Mouse (Mus musculus) retina, adult 2 months (tissue): ENCODE results near the gene Aes.

Experiments
- DNase-seq: peaks from one replicate; pipeline ENCODE4 v3.0.0-alpha.2; 2012; ENCODE audit warnings: low read depth, low spot score

The Aes gene

DNA sequence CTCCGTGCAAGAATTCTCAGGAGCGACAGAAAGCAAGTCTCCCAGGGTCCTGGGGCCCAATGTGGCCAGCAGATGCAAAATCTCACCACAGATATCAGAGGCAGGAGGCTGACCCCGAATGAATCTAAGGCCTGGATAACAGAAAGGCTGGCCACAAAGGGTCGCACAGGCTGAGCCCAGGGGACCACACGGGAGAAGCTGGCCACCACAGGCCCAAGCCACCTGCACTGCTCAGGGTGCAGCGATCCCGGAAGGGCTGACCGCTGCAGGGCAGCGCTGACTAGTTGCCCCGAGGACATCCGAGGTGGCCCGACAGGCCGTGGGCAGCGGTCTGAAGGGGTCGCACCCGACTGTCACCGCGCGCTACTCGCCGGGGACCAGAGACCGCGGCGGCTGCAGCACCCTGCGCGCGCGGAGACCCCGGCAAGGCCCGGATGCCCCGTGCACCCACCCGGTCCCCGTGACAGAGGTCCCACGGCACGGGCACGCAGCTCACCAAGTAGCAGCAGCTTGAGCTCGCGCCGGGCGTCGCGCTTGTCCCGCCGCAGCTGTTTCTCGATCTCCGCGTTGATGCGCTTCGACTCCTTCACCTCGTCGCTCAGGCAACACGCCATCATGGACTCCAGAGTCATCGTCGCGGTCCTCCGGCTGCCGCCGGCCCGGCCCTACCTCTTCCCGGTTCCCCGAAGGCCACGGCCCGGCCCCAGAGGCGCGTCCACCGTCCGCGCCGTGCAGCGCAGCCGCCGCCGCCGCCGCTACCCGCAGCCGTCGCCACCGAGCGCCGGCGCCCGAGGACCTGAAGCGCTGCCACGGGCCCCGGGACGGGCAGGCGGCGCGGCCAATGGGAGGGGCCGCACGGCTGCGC, 14.8 kb upstream of the Aes start:
- DNase-seq, result no peak

GRCm38 (mm10) chr10:81545161-81545747, 14.0 kb upstream of the Aes start, which contains the start of gene Gna11:
Gna11 (minus strand) TSS chr10:81545190.
- peak; percentile 96 for DNase-seq

DNA sequence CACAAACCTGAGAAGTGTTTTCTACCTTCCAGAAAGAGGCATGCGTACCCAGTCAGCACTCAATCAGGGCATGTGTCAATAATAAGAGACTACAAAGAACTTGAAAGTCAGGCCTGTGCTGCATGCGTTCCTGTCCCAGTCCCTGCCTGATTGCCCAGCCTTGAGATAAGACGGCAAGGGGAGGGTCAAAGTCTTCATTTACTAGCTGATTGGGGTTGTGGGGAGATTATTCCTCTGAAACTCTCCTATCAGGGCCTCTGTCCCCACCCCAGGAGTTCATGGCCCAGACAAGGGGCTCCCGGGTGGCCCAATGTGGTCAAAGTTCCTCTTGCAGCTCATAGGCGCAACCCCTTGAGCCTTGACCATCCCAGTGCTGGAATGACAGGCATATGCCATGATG, 13.0 kb upstream of the Aes start:
- no peak for DNase-seq

GRCm38 (mm10) chr10:81546788-81547571, 12.3 kb upstream of the Aes start:
- no peak for DNase-seq

GRCm38 (mm10) chr10:81548944-81549343, 10.3 kb upstream of the Aes start:
- DNase-seq, result no peak

DNA sequence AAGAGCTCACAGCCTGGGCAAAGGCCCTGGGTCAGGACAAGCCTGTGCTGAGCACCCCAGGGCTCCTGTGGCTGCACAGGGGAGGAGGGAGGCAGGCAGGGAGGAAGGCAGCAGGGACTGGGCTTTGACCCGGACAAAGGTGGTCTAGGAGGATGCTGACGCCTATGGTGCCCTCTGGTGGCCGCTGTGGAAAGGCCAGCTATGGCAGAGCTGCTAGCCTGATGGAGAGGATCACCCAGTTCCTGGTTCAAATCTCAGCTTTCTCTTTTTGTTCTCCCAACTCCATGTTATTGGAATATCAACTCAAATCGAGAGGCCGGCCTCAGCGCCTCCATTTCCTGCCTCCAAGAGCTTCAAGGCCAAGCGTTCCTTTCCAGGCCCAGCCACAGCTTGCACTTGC, 9.0 kb upstream of the Aes start:
- no peak for DNase-seq

DNA sequence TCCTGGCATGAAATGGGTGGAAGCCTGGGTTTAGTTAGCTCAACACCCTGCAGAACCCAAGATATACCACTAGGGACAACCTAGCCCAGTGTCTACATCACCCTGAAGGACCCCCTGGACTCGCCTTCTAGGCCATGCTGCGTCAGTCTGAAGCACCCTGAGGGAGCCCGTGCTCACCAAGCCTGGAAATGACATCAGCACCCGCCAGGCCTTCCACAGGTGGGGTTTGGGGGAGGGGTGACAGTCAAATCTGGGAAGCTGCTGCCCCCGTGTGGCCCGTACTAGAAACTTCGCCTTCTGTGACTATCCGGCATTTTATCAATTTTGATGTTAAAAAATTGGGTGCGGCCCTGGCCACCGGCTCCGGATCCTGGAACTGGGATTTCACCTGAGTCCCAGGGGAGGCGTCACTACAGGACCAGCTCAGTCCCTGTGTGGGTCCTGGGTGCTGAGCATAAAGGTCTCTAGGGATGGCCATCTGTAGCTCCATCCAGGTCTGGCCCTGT, 7.6 kb upstream of the Aes start:
- peak; percentile 68 for DNase-seq

DNA sequence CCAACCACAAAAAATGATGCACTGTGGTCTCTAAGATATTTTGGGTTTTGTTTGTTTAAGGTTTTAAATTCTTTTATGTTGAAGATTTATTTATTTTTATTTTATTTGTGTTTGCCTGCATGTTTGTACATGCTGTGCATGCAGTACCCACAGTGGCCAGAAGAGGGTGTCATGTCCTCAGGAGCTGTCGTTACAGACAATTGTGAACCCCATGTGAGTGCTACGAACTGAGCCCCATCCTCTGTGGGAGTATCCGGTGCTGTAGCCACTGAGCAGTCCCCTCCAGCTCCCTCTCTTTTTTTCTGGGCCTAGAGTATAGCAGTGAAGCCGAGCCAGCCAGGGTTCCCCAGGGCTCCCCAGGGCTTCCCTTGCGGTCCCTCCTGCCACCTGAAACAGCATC, 6.1 kb upstream of the Aes start:
- no peak for DNase-seq

- DNase-seq, result no peak
Observed at GRCm38 (mm10) chr10:81553807-81554755, 5.2 kb upstream of the Aes start.

GRCm38 (mm10) chr10:81556282-81556681, 3.0 kb upstream of the Aes start:
- no peak for DNase-seq

DNA sequence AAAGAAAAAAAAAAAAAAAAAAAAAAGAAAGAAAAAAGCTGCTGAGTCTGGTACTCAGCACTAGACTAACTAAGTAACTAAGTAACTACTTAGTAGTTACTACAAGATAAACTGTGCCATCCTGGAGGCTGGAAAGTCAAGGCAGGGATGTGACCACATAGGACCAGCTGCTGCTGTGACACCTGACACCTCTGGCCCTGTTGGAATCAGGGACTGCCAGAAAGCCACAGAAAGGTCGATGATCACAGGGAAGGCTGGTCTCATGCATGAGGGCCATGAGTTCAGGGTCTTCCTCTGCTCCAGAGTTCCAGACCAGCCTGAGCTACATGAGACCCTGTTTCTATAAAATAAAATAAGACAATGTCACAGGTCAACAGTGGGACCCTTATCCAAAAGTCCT, 1.8 kb upstream of the Aes start:
- DNase-seq, result no peak

- no peak for DNase-seq
Observed at GRCm38 (mm10) chr10:81559627-81560539, 595 bp downstream of the Aes start.

- DNase-seq, result no peak
Observed at GRCm38 (mm10) chr10:81560719-81561459, 1.6 kb downstream of the Aes start.

DNA sequence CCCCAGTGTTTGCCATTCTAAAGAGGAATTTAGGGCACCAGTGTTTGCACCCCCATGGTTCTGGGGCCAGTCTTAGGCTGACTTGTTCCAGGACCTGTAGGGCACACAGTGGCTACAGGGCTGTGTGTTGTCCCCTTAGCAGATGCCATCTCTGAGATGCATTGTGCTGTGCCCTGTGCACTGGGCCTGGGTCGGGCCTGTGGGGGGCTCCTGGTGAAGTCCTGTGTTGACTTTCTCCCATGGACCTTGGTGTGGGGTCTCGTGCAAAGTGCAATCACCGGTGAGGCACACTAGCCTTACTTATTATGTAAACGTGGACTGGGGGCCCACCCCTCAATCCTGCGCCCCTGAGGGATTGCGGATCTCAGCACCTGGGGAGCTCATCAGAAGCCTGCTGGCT, 3.1 kb downstream of the Aes start:
- DNase-seq, result no peak

GRCm38 (mm10) chr10:81563481-81563880, 4.2 kb downstream of the Aes start:
- DNase-seq, result no peak

DNA sequence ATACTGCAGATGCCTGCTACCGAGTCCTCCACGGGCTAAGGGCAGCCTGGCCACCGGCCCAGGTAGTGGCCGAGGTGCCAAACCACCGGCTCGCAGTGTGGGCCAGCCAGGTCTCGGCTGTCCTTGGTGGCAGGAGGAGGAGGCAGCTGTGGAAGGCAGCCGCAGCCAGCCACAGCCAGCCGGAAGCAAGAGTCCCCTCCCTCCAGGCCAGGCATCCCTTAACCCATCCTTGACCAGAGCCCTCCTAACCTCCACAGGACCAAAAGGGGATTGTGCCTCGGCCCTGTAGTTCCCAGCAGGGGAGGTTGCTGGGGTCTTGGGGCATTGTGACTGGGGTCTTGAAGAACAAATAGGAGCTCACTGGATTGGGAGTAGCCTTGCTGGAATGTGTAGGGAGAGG, 4.9 kb downstream of the Aes start:
- DNase-seq, result no peak

DNA sequence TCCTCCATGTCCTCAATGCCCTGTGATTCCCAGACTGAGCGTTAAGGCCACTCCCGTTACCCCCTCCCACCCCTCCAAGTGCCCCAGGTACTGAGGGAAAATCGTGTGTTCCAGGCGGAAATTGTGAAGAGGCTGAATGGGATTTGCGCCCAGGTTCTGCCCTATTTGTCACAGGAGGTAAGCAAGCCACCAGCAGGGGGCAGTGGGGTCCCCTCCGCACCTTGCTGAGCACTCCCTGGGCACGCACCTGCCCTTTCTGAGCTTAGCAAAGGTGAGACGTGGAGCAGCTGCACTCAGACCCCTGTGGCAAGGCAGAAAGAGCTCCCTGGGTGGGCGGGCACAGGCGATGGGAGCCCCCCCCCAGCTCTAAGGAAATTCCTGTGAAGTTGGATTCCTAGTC, 5.4 kb downstream of the Aes start:
- DNase-seq, result no peak

- no peak for DNase-seq
Observed at GRCm38 (mm10) chr10:81565257-81566228, 6.3 kb downstream of the Aes start.
